Mouse (Mus musculus): ENCODE results near the gene Btbd35f30. TPM values are rescaled to one million over a fixed set of nuclear protein-coding genes. Genes with fewer than 3 reads are reported as not detected.
"Not testable (repeated sequence)": the region's sequence is repeated elsewhere in the genome, so short reads cannot be mapped to it uniquely, and the experiment has no call there.

Btbd35f30 gene
- total RNA-seq (2021) = not detected
- long read RNA-seq, experiment 1 = 0 reads
- long read RNA-seq, experiment 2 = 0 reads

- not testable (repeated sequence) for DNase-seq
Measured at GRCm38 (mm10) chrX:32894325-32894724, at the start of gene Btbd35f30. Gene Btbd35f30, plus strand, starts transcription at chrX:32894625.

- not testable (repeated sequence) for DNase-seq
Measured at GRCm38 (mm10) chrX:32941468-32941867, 47.0 kb downstream of the Btbd35f30 start, which contains the start of gene Gm21789. Gene Gm21789, plus strand, starts transcription at chrX:32941768.

Other genes with a start within 250 kb of the Btbd35f30 start
- not detected for gene Gm5926, start 243.9 kb upstream of the Btbd35f30 start, total RNA-seq (2021)
- not detected for gene Btbd35f21, start 168.5 kb upstream of the Btbd35f30 start, total RNA-seq (2021)
- not detected for gene Gm21789, start 47.1 kb downstream of the Btbd35f30 start, total RNA-seq (2021)
- gene Btbd35f5, start 79.3 kb downstream of the Btbd35f30 start, total RNA-seq (2021) = not detected

Data from gastrocnemius, postnatal 10 days (tissue).